Comparison of ENCODE assay signal across 8 mouse cellular contexts in the genomic region with DNA sequence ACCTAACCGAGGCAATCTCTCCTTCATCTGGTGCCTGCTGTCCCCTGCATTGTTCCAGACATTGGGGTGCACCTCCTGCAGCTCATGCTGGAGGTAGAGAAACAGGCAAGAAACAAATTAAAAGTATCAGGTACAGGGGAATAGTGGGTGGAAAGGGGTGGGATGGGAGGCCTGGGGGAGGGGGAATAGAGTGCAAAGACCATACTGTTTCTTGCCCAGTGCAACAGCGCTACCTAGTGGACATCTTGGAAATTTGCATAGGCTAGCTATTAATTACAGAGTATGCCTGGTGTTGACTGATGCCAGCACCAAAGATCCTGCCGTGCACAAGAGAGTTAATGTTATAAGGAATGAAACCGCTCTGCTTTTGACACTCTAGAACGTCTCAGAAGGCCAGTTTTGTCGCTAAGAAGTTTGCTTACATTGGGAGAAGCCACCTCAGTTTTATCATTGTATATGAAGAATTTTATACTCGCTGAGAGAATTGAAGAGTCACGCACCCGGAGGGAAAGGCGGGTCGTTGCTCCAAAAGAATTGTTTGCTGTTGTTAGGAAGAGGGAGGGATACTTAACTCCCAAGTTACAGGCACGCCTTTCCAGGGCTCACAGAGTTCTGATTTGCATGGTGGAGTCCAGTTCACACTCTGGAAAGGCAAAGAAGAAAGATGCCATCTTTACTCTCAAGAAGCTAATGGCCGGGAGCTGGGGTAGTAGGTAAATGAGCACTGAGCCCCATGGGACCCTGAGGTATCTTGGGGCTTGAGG. TPM values are rescaled to one million over a fixed set of nuclear protein-coding genes. Genes with fewer than 3 reads are reported as not detected.
DNase-seq lines count a peak whose midpoint lies in the region; ATAC-seq and TF ChIP-seq lines count a peak whose summit lies in the region.
"Had no signal": no experiment of that assay in that cellular context is flagged by ENCODE, and none has a peak within 500 bp of the region (broad histone marks: within the 10 kb centered on the region; RNA-seq: fewer than 3 reads in every experiment).

No protein-coding gene starts in this region.

- H3K4me2 ChIP-seq in forebrain, postnatal 0 days (ENCODE audit: low read depth): peak overlapping the region; percentile 29; the same call in 1 of the 2 replicates

- 20% methylated on average over 13 of the region's 13 CpGs for WGBS in forebrain, postnatal 0 days

- peak; percentile 83 for ATAC-seq in forebrain, postnatal 0 days
- no peak for ATAC-seq in erythroblast, adult 5-6 weeks (replicated peaks; ENCODE audit: low FRiP score, poor library complexity, severe bottlenecking)

- H3K36me3 ChIP-seq in testis, adult 2 months (ENCODE audit: control insufficient read depth, insufficient read depth, low read length): no peaks in the 10 kb centered on the region
- no peaks in the 10 kb centered on the region for H3K36me3 ChIP-seq in forebrain, postnatal 0 days (ENCODE audit: insufficient read depth)

- peaks cover 5% of the 10 kb centered on the region for H3K4me1 ChIP-seq in testis, adult 2 months (ENCODE audit: control insufficient read depth, insufficient read depth, low read length)
- H3K4me1 ChIP-seq in forebrain, postnatal 0 days (ENCODE audit: insufficient read depth): peaks cover 6% of the 10 kb centered on the region; the same call in 1 of the 2 replicates

- peak; percentile 35; the same call in 1 of the 2 replicates for TF ChIP-seq CTCF in testis, adult 2 months (IDR thresholded peaks at IDR 0.05; ENCODE audit: control insufficient read depth, insufficient read depth, insufficient replicate concordance, low read depth, low read length)
- peak; percentile 79 for TF ChIP-seq CTCF in brain, embryonic 14.5 days (IDR thresholded peaks at IDR 0.05; ENCODE audit: borderline replicate concordance, extremely low read depth, insufficient read depth, insufficient read length)
- peak; percentile 89 for TF ChIP-seq CTCF in forebrain, postnatal 0 days (IDR thresholded peaks at IDR 0.05; ENCODE audit: low read depth)

- H3K9me3 ChIP-seq in forebrain, postnatal 0 days (ENCODE audit: low read length): no peaks in the 10 kb centered on the region

- TF ChIP-seq POLR2A in testis, adult 2 months (IDR thresholded peaks at IDR 0.05; ENCODE audit: control insufficient read depth, low read depth, low read length): no peak
- no peak for TF ChIP-seq POLR2A in brain, embryonic 14.5 days (IDR thresholded peaks at IDR 0.05; ENCODE audit: borderline replicate concordance, extremely low read depth, insufficient read depth, insufficient read length, poor library complexity, severe bottlenecking)

- H3K27me3 ChIP-seq in testis, adult 2 months (ENCODE audit: control insufficient read depth, insufficient read depth, low read length): no peaks in the 10 kb centered on the region
- H3K27me3 ChIP-seq in forebrain, postnatal 0 days (ENCODE audit: insufficient read depth, low read length): no peaks in the 10 kb centered on the region

- DNase-seq in testis, postnatal 14 days (ENCODE audit: low spot score): no peak
- DNase-seq in brain, embryonic 14.5 days (ENCODE audit: low read depth): peak; percentile 85
- DNase-seq in forebrain, postnatal 0 days: peak; percentile 84
- peak; percentile 33 to 46 for DNase-seq in kidney, postnatal 25 days
- DNase-seq in neural tube, embryonic 10.5 days (ENCODE audit: extremely low spot score, low spot score): peak; percentile 51

- H3K9ac ChIP-seq in forebrain, postnatal 0 days: no peak overlapping the region

- no peak overlapping the region for H3K27ac ChIP-seq in testis, adult 2 months (ENCODE audit: control insufficient read depth, insufficient read depth, low read depth, low read length)
- no peak overlapping the region for H3K27ac ChIP-seq in forebrain, postnatal 0 days (ENCODE audit: low read depth, low read length)

- no peak overlapping the region for H3K4me3 ChIP-seq in testis, adult 2 months (ENCODE audit: control insufficient read depth, low read depth, low read length)
- no peak overlapping the region for H3K4me3 ChIP-seq in forebrain, postnatal 0 days (ENCODE audit: low read depth, low read length)

RNA-seq across cellular contexts. Expression of gene Itpk1, which starts 15.0 kb away (rescaled TPM):
- 32.3 and 35.2 TPM in 2 replicates for polyA plus RNA-seq in testis, adult 2 months (2012; rRNA removed)
- 32.3 and 34.0 TPM in 2 replicates for polyA plus RNA-seq in brain, embryonic 14.5 days (2012; rRNA removed)
- 47.5 and 66.5 TPM in 2 replicates for total RNA-seq in forebrain, postnatal 0 days (2014; rRNA removed)
- 47.6 and 50.8 TPM in 2 replicates for polyA plus RNA-seq in forebrain, postnatal 0 days (2015; fragmentation: Nextera tagmentation; extraction: Ambion mirVana)
- 1.2 and 3.3 TPM in 2 replicates for total RNA-seq in erythroblast, adult 5-6 weeks (2015; ENCODE audit: low replicate concordance)
- total RNA-seq in erythroblast, adult 5-6 weeks (2017; ENCODE audit: low replicate concordance): 5.3 TPM in 2 replicates

RNA-seq across cellular contexts. Expression of gene Moap1, which starts 23.7 kb away (rescaled TPM):
- polyA plus RNA-seq in testis, adult 2 months (2012; rRNA removed): 7.9 and 8.8 TPM in 2 replicates
- polyA plus RNA-seq in brain, embryonic 14.5 days (2012; rRNA removed): 9.3 and 11.6 TPM in 2 replicates
- 35.0 and 47.2 TPM in 2 replicates for total RNA-seq in forebrain, postnatal 0 days (2014; rRNA removed)
- polyA plus RNA-seq in forebrain, postnatal 0 days (2015; fragmentation: Nextera tagmentation; extraction: Ambion mirVana): 53.4 and 61.4 TPM in 2 replicates
- total RNA-seq in erythroblast, adult 5-6 weeks (2015; ENCODE audit: low replicate concordance): 0.84 and 2.1 TPM in 2 replicates
- 2.0 and 2.2 TPM in 2 replicates for total RNA-seq in erythroblast, adult 5-6 weeks (2017; ENCODE audit: low replicate concordance)

RNA-seq across cellular contexts. Expression of gene Tmem251, which starts 23.8 kb away (rescaled TPM):
- polyA plus RNA-seq in testis, adult 2 months (2012; rRNA removed): 0.90 and 1.1 TPM in 2 replicates
- polyA plus RNA-seq in brain, embryonic 14.5 days (2012; rRNA removed): 4.9 and 5.0 TPM in 2 replicates
- 5.7 and 6.0 TPM in 2 replicates for total RNA-seq in forebrain, postnatal 0 days (2014; rRNA removed)
- 12.9 and 13.1 TPM in 2 replicates for polyA plus RNA-seq in forebrain, postnatal 0 days (2015; fragmentation: Nextera tagmentation; extraction: Ambion mirVana)
- total RNA-seq in erythroblast, adult 5-6 weeks (2015; ENCODE audit: low replicate concordance): 4.4 and 4.6 TPM in 2 replicates
- 5.5 and 10.3 TPM in 2 replicates for total RNA-seq in erythroblast, adult 5-6 weeks (2017; ENCODE audit: low replicate concordance)

RNA-seq across cellular contexts. Expression of gene Gm28051, which starts 37.8 kb away (rescaled TPM):
- polyA plus RNA-seq in testis, adult 2 months (2012; rRNA removed): 3.6 and 4.5 TPM in 2 replicates
- polyA plus RNA-seq in brain, embryonic 14.5 days (2012; rRNA removed): not detected in 2 replicates
- total RNA-seq in forebrain, postnatal 0 days (2014; rRNA removed): not detected in 2 replicates
- not detected in 2 replicates for polyA plus RNA-seq in forebrain, postnatal 0 days (2015; fragmentation: Nextera tagmentation; extraction: Ambion mirVana)
- total RNA-seq in erythroblast, adult 5-6 weeks (2015; ENCODE audit: low replicate concordance): not detected in 2 replicates
- not detected in 2 replicates for total RNA-seq in erythroblast, adult 5-6 weeks (2017; ENCODE audit: low replicate concordance)
- polyA plus RNA-seq: large intestine, adult 2 months had no signal

RNA-seq across cellular contexts. Expression of gene Gon7, which starts 37.9 kb away (rescaled TPM):
- polyA plus RNA-seq in testis, adult 2 months (2012; rRNA removed): 11.0 and 11.2 TPM in 2 replicates
- 21.9 and 24.1 TPM in 2 replicates for polyA plus RNA-seq in brain, embryonic 14.5 days (2012; rRNA removed)
- 27.1 and 27.7 TPM in 2 replicates for total RNA-seq in forebrain, postnatal 0 days (2014; rRNA removed)
- 36.1 and 41.7 TPM in 2 replicates for polyA plus RNA-seq in forebrain, postnatal 0 days (2015; fragmentation: Nextera tagmentation; extraction: Ambion mirVana)
- 5.0 and 9.6 TPM in 2 replicates for total RNA-seq in erythroblast, adult 5-6 weeks (2015; ENCODE audit: low replicate concordance)
- total RNA-seq in erythroblast, adult 5-6 weeks (2017; ENCODE audit: low replicate concordance): 2.5 and 13.1 TPM in 2 replicates

Comparison
In these comparisons a context has a peak if more than half of its experiments do, and no peak if none do; other contexts are left out.
1. CTCF ChIP-seq: peak in every context shown above with its lines; median percentile 89 in forebrain, postnatal 0 days; 79 in brain, embryonic 14.5 days; 35 in testis, adult 2 months.